Mouse (Mus musculus): ENCODE results near the gene Sec1. TPM values are rescaled to one million over a fixed set of nuclear protein-coding genes. Genes with fewer than 3 reads are reported as not detected.

Sec1 gene
- total RNA-seq, 2 experiments from 2014 or later = 0.16 TPM; not detected in 1

GRCm38 (mm10) chr7:45628364-45629294, 65.6 kb downstream of the Sec1 start:
- DNase-seq (ENCODE audit: low spot score) = peak; percentile 78
- intact Hi-C loops (cut with DNase I) = loop anchor here (2.0 kb wide), 1 partner anchor 54 kb away; no protein-coding TSS in a partner anchor

Other genes with a start within 250 kb of the Sec1 start
- 100 to 1,000 TPM; 210 to 232 TPM for gene Ftl1, start 234.5 kb downstream of the Sec1 start, total RNA-seq (2021)
- 10 to 100 TPM; 24.7 to 26.7 TPM for gene Bax, start 227.5 kb downstream of the Sec1 start, total RNA-seq (2021)
- not detected for gene Tulp2, start 212.5 kb downstream of the Sec1 start, total RNA-seq (2021)
- gene Gm45808, start 207.6 kb downstream of the Sec1 start, total RNA-seq (2021) = 1 to 10 TPM; 4.0 to 5.1 TPM
- gene Dhdh, start 205.6 kb downstream of the Sec1 start, total RNA-seq (2021) = 1 to 10 TPM; 5.9 to 6.7 TPM
- 100 to 1,000 TPM; 126 to 129 TPM for gene Nucb1, start 184.0 kb downstream of the Sec1 start, total RNA-seq (2021)
- 10 to 100 TPM; 22.7 to 23.9 TPM for gene Ppp1r15a, start 168.1 kb downstream of the Sec1 start, total RNA-seq (2021)
- gene Plekha4, start 168.1 kb downstream of the Sec1 start, total RNA-seq (2021) = 1 to 10 TPM; 2.2 to 4.7 TPM
- under 1 TPM; 0.18 to 0.59 TPM for gene Hsd17b14, start 139.5 kb downstream of the Sec1 start, total RNA-seq (2021)
- 100 to 1,000 TPM; 188 to 200 TPM for gene Bcat2, start 124.2 kb downstream of the Sec1 start, total RNA-seq (2021)
- not detected for gene Fgf21, start 78.9 kb downstream of the Sec1 start, total RNA-seq (2021)
- not detected for gene Fut1, start 77.1 kb downstream of the Sec1 start, total RNA-seq (2021)
- gene Izumo1, start 72.6 kb downstream of the Sec1 start, total RNA-seq (2021) = under 1 TPM; 0.21 to 0.39 TPM
- gene Rasip1, start 66.9 kb downstream of the Sec1 start, total RNA-seq (2021) = 10 to 100 TPM; 26.3 to 33.6 TPM
- gene Mamstr, start 54.4 kb downstream of the Sec1 start, total RNA-seq (2021) = 1 to 10 TPM; 6.0 to 8.4 TPM
- gene Fut2, start 28.0 kb downstream of the Sec1 start, total RNA-seq (2021) = under 1 TPM; 0.47 to 0.78 TPM
- under 1 TPM; 0.14 to 0.29 TPM for gene Ntn5, start 10.4 kb downstream of the Sec1 start, total RNA-seq (2021)
- 1 to 10 TPM; 2.5 to 3.8 TPM for gene Car11, start 5.4 kb upstream of the Sec1 start, total RNA-seq (2021)
- gene Dbp, start 10.7 kb upstream of the Sec1 start, total RNA-seq (2021) = 100 to 1,000 TPM in 1 of 2 experiments, 10 to 100 TPM in 1; 13.6 to 153 TPM
- gene Rpl18, start 21.1 kb upstream of the Sec1 start, total RNA-seq (2021) = 100 to 1,000 TPM; 507 to 553 TPM
- 10 to 100 TPM; 15.8 to 16.7 TPM for gene Sphk2, start 23.6 kb upstream of the Sec1 start, total RNA-seq (2021)
- under 1 TPM; 0.20 to 0.34 TPM for gene Fam83e, start 26.8 kb upstream of the Sec1 start, total RNA-seq (2021)
- gene Spaca4, start 31.4 kb upstream of the Sec1 start, total RNA-seq (2021) = not detected
- gene Lmtk3, start 89.3 kb upstream of the Sec1 start, total RNA-seq (2021) = under 1 TPM in 1 of 2 experiments, not detected in 1; 0.14 TPM
- gene Sult2b1, start 90.3 kb upstream of the Sec1 start, total RNA-seq (2021) = not detected
- 10 to 100 TPM; 63.2 to 65.5 TPM for gene Cyth2, start 120.2 kb upstream of the Sec1 start, total RNA-seq (2021)
- under 1 TPM; 0.55 to 0.70 TPM for gene Kcnj14, start 130.4 kb upstream of the Sec1 start, total RNA-seq (2021)
- gene Grwd1, start 136.5 kb upstream of the Sec1 start, total RNA-seq (2021) = 10 to 100 TPM in 1 of 2 experiments, 1 to 10 TPM in 1; 10.0 to 11.2 TPM
- gene Kdelr1, start 178.4 kb upstream of the Sec1 start, total RNA-seq (2021) = 100 to 1,000 TPM in 1 of 2 experiments, 10 to 100 TPM in 1; 97.5 to 114 TPM
- under 1 TPM; 0.36 to 0.49 TPM for gene Grin2d, start 184.0 kb upstream of the Sec1 start, total RNA-seq (2021)
- not detected for gene Syngr4, start 202.3 kb upstream of the Sec1 start, total RNA-seq (2021)
- gene Tmem143, start 202.5 kb upstream of the Sec1 start, total RNA-seq (2021) = 100 to 1,000 TPM; 102 to 105 TPM
- gene Emp3, start 227.0 kb upstream of the Sec1 start, total RNA-seq (2021) = 10 to 100 TPM; 20.9 to 28.7 TPM
- under 1 TPM; 0.68 to 0.75 TPM for gene Ccdc114, start 229.7 kb upstream of the Sec1 start, total RNA-seq (2021)